Mouse (Mus musculus) kidney, adult 2 months (tissue): ENCODE measurements around the gene Hoxd8.

Source experiments
- CTCF ChIP-seq: fragments of 200-500 bp; conservative IDR thresholded peaks from 2 replicates; pipeline ENCODE4 v1.5.1; 2011; ENCODE audit warnings: low read depth, mild to moderate bottlenecking, control low read depth, low read length, moderate library complexity, mixed read lengths; ENCODE audit not compliant: insufficient read depth, insufficient read length
- POLR2A ChIP-seq: fragments of 200-500 bp; IDR thresholded peaks from one replicate; pipeline ENCODE4 v1.6.1; 2011; ENCODE audit warnings: low read depth, low read length, control low read depth

DNA sequence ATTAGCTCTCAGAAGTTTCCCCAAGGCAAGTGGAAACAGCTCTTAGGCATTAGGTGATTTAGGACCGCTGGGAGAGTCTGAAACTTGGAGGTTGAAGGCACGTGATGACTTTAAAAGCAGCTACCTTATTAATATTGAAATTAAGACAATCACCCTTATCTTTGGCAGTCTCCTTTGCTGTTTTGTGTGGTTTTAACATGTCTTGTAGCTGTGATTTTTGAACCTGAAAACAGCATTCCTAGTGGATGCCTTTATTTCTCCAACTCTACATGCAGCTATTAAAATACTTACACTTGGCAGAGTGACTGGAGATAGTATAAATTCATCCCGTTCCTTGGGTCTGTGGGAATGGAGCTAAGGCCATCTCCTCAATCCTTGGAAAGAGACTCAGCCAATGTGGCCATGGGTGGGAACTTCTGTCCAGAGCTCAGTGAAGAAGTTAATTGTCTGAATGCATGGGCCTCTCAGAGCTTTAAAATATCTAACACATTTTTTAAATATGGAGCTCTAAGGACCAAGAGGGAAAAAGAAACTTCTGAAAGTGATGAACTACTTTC lies 33.7 kb upstream of the Hoxd8 start:
- TF ChIP-seq CTCF (no peak), POLR2A (no peak)
